Mouse (Mus musculus): ENCODE data around the gene Pcbd2.

DNA sequence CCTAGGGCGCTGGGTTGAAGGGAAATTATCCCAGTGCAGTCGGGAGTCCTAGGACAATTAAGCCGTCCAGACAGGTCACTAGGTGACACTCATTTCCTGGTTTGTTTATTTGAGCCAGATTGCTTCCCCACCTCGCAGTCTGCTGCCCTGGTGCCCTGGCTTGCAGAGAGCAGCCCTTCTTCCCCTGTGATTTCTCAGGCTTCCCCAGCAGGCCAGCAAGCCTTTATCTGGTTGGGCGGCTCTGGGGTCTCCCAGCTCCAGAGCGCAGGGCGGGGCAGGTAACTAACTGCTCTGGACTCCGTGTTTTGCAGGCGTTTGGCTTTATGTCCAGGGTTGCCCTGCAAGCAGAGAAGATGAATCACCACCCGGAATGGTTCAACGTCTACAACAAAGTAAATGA lies 47.9 kb downstream of the Pcbd2 start:
- TF ChIP-seq POLR2A (IDR thresholded peaks at IDR 0.05; ENCODE audit: insufficient read length, low read depth) (no peak), CEBPB (IDR thresholded peaks at IDR 0.05; ENCODE audit: insufficient read depth, poor library complexity, severe bottlenecking) (no peak), REST (IDR thresholded peaks at IDR 0.05; ENCODE audit: insufficient read depth, insufficient read length) (no peak), MAX (IDR thresholded peaks at IDR 0.05; ENCODE audit: low read depth) (no peak)
